Mouse (Mus musculus) megakaryocyte, embryonic 14.5 days (primary cell): Measurements from ENCODE around the gene Fyttd1.

Experiments
- FLI1 ChIP-seq: IDR thresholded peaks from 2 replicates; pipeline ENCODE4 v1.6.1; 2012; ENCODE audit warnings: low read length, inconsistent platforms, mixed read lengths
- GATA1 ChIP-seq: IDR thresholded peaks from 3 replicates; pipeline ENCODE4 v1.6.1; 2012; ENCODE audit warnings: mixed read lengths, low read length, inconsistent platforms, borderline replicate concordance

- no peak for TF ChIP-seq GATA1
- no peak for TF ChIP-seq FLI1
Measured at GRCm38 (mm10) chr16:32906727-32907126, 29.4 kb downstream of the Fyttd1 start.
